Mouse (Mus musculus): ENCODE measurements around the gene Gldc. TPM values are rescaled to one million over a fixed set of nuclear protein-coding genes. Genes with fewer than 3 reads are reported as not detected.

The Gldc gene
- polyA plus RNA-seq, 2 experiments from 2014 or later: 0.15 to 0.23 TPM

GRCm38 (mm10) chr19:30105045-30105842 lies 70.0 kb downstream of the Gldc start:
- ATAC-seq: no peak

- no peak for ATAC-seq
Observed at GRCm38 (mm10) chr19:30102620-30103019, 72.6 kb downstream of the Gldc start.

- no peak for ATAC-seq
Observed at GRCm38 (mm10) chr19:30100571-30100970, 74.7 kb downstream of the Gldc start.

DNA sequence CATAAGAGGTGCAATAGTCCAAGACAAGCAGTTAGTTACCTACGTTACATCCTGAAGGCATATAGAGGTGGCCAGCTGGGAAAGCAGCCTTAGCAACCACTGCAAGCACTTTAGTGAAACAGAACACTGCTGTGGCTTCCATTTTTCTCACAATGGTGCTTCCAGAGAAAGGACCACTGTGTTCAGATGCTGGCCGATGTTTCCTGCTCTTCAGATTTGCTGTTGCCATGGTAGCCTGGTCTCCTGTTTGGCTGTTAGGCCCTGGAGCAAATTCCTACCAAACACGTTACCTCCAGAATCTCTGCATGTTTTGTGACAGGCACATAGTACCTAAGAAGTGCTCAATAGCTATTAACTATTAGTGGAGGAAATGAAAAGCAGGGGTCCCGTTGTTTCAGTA lies 78.2 kb downstream of the Gldc start:
- ATAC-seq: no peak

GRCm38 (mm10) chr19:30096186-30096585 lies 79.0 kb downstream of the Gldc start:
- ATAC-seq: no peak

DNA sequence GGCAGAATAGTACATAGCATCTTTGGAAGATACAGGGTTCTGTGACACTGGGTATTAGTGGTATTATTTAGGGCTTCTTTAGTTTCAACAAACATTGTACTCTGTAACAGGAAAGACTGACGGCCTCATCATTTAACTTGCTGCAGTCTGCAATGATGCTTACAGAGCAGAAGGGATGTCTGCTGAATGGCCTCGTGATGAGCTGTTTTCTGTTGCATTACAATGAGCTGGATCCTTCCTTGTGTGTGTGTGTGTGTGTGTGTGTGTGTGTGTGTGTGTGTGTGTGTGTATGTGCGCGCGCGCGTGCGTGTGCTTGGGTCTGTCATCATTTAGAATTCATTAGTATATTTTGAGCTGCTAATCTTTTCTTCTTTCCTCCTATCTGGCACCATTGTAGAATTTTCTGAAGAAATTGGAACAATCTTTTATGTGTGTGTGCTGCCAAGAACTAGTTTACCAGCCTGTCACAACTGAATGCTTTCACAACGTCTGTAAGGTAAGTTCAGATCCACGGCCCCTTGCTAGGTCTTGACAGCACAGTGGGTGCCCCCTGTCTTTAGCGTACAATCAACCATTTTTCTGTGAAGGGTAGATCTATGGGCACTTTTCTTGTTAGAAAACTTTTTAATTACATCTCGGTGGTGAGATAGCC lies 83.5 kb downstream of the Gldc start:
- ATAC-seq: no peak

DNA sequence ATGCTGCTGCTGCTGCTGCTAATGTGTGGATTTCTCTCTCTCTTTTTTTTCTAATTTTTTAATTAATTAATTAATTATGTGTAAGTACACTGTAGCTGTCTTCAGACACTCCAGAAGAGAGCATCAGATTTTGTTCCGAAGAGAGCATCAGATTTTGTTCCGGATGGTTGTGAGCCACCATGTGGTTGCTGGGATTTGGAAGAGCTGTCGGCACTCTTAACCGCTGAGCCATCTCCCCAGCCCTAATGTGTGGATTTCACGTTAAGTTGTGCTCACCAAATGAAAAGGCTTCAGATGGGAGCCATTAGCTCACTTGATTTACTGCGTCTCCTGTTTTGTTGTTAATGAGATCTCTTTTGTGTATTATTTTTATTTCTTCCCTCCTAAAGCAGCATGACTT lies 85.1 kb downstream of the Gldc start:
- no peak for ATAC-seq

- ATAC-seq: no peak
Observed at GRCm38 (mm10) chr19:30065797-30066196, 109.4 kb downstream of the Gldc start.

DNA sequence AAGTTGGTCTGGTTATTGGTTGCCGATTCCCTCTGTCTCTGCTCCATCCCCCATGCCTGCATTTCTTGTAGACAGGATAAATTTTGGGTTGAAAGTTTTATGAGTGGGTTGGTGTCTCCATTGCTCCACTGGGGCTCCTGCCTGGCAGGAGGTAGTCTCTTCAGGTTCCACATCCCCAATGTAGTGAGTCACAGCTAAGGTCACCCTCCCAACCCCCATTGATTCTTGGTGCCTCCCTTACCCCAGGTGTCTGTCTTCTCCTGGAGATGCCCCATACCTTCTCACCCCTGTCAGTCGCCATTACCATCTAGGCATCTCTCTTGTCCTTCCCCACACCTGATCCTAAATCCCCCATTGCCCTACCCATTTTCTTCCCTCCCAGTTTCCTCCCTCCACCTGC lies 121.0 kb downstream of the Gldc start:
- ATAC-seq: no peak

- ATAC-seq: no peak
Observed at GRCm38 (mm10) chr19:30051479-30051878, 123.8 kb downstream of the Gldc start.

GRCm38 (mm10) chr19:30050584-30050983 lies 124.6 kb downstream of the Gldc start:
- ATAC-seq: no peak

Other genes with a start within 250 kb of the Gldc start
- not detected for gene Trpd52l3, start 171.6 kb downstream of the Gldc start, polyA plus RNA-seq (2017; shearing (Covaris generic))
- gene Uhrf2, start 144.9 kb downstream of the Gldc start, polyA plus RNA-seq (2017; shearing (Covaris generic)): 10 to 100 TPM; 32.2 to 45.3 TPM
- gene Mbl2, start 57.5 kb upstream of the Gldc start, polyA plus RNA-seq (2017; shearing (Covaris generic)): not detected

All from activated CD4-positive, CD25-positive, alpha-beta regulatory T cell, adult 4 months (primary cell).